Mouse (Mus musculus) CD4-positive helper T cell, adult 2 months (primary cell): Measurements from ENCODE around the gene Adm2.
A peak's percentile ranks its signal among the peaks of the same experiment; 100 is the strongest.

Source experiments
- DNase-seq: peaks from one replicate; pipeline ENCODE4 v3.0.0-alpha.2; 2012; ENCODE audit warnings: low read depth, missing footprints, low spot score

Gene Adm2

GRCm38 (mm10) chr15:89309962-89310498, 12.5 kb upstream of the Adm2 start:
- peak; percentile 92 for DNase-seq

- no peak for DNase-seq
Observed at GRCm38 (mm10) chr15:89313359-89313758, 9.2 kb upstream of the Adm2 start.

GRCm38 (mm10) chr15:89314107-89314506, 8.4 kb upstream of the Adm2 start:
- no peak for DNase-seq

GRCm38 (mm10) chr15:89314511-89315189, 7.9 kb upstream of the Adm2 start:
- no peak for DNase-seq

- peak; percentile 96 for DNase-seq
Observed at GRCm38 (mm10) chr15:89315190-89315731, 7.3 kb upstream of the Adm2 start, which contains the start of gene Sbf1. Gene Sbf1 (minus strand): TSS chr15:89315311.

- peak; percentile 52 for DNase-seq
Observed at GRCm38 (mm10) chr15:89316146-89316545, 6.4 kb upstream of the Adm2 start.

GRCm38 (mm10) chr15:89321264-89321663, 1.3 kb upstream of the Adm2 start:
- DNase-seq: no peak

GRCm38 (mm10) chr15:89323656-89324055, 1.1 kb downstream of the Adm2 start:
- DNase-seq: no peak

- no peak for DNase-seq
Observed at GRCm38 (mm10) chr15:89326441-89326840, 3.9 kb downstream of the Adm2 start.

- DNase-seq: no peak
Observed at GRCm38 (mm10) chr15:89334271-89334670, 11.8 kb downstream of the Adm2 start, which contains the start of gene Miox. Gene Miox (plus strand): TSS chr15:89334398.

GRCm38 (mm10) chr15:89334774-89335537, 12.4 kb downstream of the Adm2 start:
- no peak for DNase-seq

GRCm38 (mm10) chr15:89336422-89336821, 13.9 kb downstream of the Adm2 start:
- no peak for DNase-seq

GRCm38 (mm10) chr15:89339696-89340095, 17.2 kb downstream of the Adm2 start:
- no peak for DNase-seq

GRCm38 (mm10) chr15:89340136-89340535, 17.6 kb downstream of the Adm2 start:
- DNase-seq: no peak

- DNase-seq: no peak
Observed at GRCm38 (mm10) chr15:89341678-89342077, 19.2 kb downstream of the Adm2 start.

- peak; percentile 19 for DNase-seq
Observed at GRCm38 (mm10) chr15:89343325-89343724, 20.8 kb downstream of the Adm2 start.

GRCm38 (mm10) chr15:89350447-89350846, 27.9 kb downstream of the Adm2 start:
- DNase-seq: no peak

- DNase-seq: no peak
Observed at GRCm38 (mm10) chr15:89351302-89351701, 28.8 kb downstream of the Adm2 start.

- DNase-seq: no peak
Observed at GRCm38 (mm10) chr15:89352054-89352453, 29.5 kb downstream of the Adm2 start.

- no peak for DNase-seq
Observed at GRCm38 (mm10) chr15:89352795-89353194, 30.3 kb downstream of the Adm2 start.

GRCm38 (mm10) chr15:89353837-89354236, 31.3 kb downstream of the Adm2 start:
- no peak for DNase-seq

GRCm38 (mm10) chr15:89354455-89354854, 31.9 kb downstream of the Adm2 start:
- no peak for DNase-seq
